Mouse (Mus musculus): ENCODE results near the gene Zbed4. TPM values are rescaled to one million over a fixed set of nuclear protein-coding genes. Genes with fewer than 3 reads are reported as not detected.
"Not testable (repeated sequence)": the region's sequence is repeated elsewhere in the genome, so short reads cannot be mapped to it uniquely, and the experiment has no call there.

The Zbed4 gene
- total RNA-seq, 2 experiments from 2014 or later: 14.2 to 14.8 TPM

DNA sequence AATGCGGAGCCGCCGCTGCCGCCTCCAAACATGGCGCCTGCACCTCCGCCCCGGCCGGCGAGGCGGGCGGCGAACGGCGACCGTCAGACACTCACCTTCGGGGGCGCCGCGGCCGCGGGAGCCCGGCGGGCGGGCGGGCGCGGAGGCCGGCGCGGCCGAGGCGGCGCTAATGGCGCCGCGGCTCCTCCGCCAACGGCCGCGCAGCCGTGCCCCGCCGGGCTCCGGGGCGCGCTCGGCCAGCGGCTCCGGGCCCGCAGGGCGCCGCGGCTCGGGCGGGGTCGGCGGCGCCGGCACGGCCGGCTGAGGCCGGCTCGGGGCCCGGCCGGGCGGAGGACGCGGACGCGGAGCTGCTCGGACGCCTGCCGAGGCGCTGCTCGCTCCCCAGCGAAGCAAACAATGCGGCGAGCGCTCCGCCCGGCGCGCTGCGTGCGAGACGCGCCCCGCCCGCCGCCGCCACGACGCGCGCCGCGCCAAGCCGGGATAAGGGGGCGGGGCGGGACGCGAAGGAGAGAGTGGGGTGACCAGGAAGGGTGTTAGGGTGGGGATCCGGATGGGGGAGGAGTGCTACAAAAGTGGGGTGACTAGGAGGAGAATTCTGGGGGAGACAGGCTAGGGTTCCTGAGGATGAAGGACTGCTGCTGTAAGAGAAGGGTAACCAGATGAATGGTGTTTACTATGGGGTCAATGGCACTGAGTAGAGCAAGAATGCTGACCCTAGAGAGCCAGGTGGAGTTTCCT lies 17.5 kb upstream of the Zbed4 start, which contains the start of gene Brd1:
TSS of gene Brd1 (minus strand) at position 400 of the 738 bp plus-strand sequence.
- DNase-seq (ENCODE audit: low spot score in 2 of 2): peak; percentile 81 to 84

DNA sequence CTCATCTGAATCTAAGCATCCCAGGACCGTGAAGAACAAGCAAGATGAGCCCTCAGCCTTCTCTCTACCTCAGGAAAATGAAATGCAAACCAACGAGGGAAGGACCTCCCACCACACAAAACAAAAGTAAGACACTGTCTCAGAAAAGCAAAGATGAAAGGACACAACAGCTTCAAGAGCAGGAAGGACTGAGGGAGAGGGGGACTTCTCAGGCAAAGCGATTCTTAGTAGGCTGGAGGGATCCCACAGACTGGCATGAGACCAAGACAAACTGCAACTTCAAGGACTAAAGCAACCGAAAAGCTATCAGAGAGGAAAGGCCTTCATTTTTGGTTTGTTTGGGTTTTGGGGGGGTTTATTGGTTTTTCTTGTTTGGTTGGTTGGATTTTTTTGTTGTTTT lies 15.3 kb upstream of the Zbed4 start:
- no peak for DNase-seq (ENCODE audit: low spot score in 2 of 2)

DNA sequence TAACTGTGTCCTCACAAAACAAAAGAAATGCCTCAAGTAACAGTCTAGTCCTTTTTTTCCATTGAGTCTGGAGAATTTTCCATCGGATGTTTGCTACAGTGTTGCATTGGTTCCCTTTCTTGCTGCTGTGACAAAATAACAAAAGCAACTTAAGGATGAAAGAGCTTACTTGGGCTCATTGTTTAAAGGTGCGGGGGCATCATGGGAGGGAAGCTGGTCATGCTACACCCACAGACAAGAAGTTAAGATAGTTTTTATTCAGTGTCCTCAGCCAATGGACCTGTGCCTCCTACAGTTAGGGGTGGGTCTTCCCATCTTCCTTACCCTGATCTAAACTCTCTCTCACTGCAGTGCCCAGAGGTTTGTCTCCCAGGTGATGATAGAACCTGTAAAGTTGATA lies 13.0 kb upstream of the Zbed4 start:
- no peak for DNase-seq (ENCODE audit: low spot score in 2 of 2)

DNA sequence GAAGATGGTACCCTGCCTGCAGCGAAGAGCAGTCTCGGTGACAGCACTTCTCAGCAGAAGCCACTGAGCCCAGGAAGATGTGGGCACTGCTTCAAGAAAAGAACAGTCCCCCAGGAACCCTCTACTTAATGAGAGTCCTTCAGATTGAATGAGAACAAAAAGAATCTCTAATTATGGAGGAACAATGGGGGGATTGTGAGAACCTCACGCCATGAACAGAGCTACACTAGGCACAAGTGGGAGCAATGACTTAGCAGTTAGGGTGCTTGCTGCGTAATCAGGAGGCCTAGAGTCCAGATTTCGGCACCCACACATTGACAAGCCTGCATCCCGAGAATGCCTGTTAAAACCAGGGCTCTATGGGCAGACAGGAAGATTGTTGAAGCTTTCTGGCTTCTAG lies 10.1 kb upstream of the Zbed4 start:
- no peak for DNase-seq (ENCODE audit: low spot score in 2 of 2)

DNA sequence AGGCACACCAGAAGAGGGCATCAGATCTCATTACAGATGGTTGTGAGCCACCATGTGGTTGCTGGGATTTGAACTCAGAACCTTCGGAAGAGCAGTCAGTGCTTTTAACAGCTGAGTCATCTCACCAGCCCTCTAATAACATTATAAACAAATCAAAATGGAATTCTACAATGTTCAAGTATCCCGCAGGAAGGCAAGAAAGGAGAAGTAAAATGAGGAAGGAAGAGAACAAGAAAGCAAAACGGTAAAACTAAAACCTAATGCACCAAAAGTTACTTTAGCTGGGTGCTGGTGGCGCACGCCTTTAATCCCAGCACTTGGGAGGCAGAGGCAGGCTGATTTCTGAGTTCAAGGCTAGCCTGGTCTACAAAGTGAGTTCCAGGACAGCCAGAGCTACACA lies 8.1 kb upstream of the Zbed4 start:
- not testable (repeated sequence) for DNase-seq (ENCODE audit: low spot score in 2 of 2)

DNA sequence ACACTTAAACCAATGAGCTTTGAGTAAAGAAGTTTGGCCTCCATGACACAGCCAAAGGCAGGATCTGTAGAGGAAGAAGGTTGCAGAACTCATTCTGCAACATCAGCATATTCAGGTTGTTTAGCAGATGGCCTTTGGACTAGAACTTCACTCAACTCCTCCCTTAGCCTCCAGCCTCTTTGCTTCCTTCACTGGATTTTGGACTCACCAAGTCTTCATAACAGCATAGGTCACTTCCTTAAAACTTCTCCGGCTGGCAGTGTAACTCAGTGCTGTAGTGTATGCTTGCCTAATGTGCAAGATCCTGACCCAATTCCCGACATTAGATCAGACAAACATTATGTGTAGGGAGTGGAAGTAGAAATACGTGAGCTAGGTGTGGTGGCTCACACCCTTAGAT lies 6.1 kb upstream of the Zbed4 start:
- DNase-seq (ENCODE audit: low spot score in 2 of 2): no peak

DNA sequence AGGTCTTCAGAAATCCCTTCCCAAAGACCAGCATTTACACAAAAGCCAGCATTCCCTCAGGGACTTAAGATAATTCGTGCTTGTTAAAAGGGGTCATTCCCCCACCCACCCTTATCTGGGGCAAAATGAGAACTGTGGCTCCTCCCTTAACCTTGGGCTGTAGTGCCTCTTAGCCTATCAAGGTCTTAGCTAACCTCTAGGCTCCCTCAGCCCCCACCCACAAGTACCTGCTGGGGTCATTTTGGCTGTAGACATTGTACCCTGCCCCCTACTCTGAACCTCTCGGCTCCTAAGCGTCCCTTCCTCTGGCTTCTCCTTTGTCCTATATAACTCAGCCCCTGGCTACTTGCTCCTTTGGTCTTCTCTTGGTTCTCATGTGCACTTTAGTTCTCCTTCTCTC lies 5.5 kb upstream of the Zbed4 start:
- no peak for DNase-seq (ENCODE audit: low spot score in 2 of 2)

DNA sequence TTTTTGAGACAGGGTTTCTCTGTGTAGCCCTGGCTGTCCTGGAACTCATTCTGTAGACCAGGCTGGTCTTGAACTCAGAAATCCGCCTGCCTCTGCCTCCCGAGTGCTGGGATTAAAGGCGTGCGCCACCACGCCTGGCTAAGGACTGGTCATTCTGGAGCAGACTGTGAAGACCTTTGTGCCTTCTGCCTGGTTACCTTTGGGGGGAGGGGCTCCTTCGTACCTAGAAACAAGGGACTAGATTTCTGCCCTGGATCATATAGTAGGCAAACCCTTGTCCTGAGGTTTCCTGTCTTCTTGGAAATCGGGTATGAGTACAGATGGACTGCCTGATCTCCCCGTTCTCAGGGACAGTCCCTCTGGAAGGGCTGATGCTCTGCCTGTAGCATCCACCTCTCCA lies 1.8 kb upstream of the Zbed4 start:
- DNase-seq (ENCODE audit: low spot score in 2 of 2): not testable (repeated sequence)

DNA sequence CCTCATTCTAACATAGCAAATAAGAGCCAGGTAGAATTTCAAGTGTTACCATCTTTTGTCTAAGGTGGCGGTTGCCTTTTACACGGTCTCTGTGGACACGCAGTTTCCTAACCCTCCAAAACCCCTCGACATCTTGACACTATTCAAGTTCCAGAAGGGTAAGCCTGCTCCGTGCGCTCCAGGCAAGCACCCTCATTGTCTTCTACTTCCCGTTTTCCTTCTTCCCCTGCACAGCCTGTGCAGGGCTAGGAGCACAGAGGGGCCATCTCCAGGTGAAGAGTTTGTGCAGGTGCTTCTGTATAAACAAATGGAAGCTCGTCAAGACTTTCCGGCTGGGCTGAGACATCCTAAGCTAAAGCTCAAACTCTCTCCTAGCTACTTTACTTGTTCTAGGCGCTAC lies 1.4 kb upstream of the Zbed4 start:
- DNase-seq (ENCODE audit: low spot score in 2 of 2): no peak

DNA sequence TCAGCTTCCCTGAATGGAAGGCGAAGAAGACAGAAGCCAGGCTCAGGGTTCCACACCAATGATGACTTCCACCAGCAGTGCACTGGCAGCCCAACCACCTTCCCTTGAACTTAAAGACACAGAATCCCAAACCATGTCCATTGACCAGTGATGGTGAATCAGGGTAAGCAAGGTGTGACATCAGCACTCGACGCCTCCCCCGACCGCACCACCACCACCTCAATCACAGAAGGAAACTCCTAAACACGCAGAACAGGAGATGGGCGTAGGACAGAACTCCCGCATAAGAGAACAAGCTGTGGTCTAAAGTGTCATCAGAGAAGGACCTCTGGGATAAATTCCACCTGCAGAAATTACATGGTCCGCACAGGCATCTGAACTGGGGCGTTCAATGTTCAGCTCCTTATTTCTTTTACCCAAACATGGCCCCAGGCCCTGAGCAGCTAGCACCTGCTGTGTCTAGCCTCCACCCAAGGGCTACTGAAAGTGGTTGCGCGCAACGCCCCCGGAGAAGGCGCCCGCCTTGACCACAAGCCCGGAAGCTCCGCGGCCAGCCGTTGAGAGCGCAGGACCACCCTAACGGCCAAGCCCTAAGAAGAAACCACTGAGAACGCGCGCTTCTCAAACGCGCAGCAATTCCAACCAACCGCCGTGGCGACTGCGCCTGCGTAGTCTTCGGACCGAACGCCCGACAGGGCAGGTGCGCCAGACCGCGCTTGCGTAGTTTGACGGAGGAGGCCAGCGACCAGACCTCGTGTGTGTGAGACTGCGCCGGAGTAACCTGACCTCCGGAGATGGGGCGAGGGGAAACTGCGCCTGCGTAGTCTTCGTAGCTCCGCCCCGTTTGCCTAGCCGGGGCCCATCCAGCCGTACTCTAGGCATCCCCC lies 540 bp upstream of the Zbed4 start:
- DNase-seq (ENCODE audit: low spot score in 2 of 2): peak; percentile 92 to 98

DNA sequence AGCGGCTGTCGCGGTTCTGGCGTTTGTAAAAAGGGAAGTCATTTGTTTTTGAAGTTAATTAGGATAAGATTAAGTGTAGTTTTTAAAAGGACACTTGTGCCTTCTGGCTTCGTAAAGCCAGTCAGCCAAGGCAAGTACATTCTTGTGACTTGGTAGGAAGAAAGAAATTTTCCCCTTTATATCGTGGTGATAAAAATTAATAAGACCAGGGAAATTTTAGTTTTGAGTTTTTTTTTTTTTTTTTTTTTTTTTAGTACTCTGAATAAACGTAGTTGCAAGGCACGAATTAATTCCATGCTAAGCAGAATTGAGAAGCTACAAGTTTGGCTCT lies 908 bp downstream of the Zbed4 start:
- DNase-seq (ENCODE audit: low spot score in 2 of 2): no peak

DNA sequence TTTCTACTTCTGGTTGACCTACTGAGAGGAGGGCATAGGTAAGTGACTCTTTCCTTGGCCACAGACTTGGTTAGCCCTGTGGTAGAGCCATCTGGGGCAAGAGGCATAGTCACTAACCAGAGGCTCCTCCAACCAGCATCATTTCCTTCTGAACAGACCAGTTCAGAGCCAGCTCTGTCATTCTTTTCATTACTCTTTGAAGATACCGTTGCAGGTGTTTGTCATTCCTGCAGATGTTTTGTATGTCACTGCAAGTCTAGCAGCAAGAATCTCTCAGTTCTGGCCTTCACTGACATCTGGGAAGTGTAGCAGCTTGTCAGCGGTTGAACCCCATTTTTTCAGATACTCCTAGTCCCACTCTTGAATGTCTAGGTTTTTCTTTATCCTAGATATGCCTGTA lies 3.4 kb downstream of the Zbed4 start:
- DNase-seq (ENCODE audit: low spot score in 2 of 2): no peak

DNA sequence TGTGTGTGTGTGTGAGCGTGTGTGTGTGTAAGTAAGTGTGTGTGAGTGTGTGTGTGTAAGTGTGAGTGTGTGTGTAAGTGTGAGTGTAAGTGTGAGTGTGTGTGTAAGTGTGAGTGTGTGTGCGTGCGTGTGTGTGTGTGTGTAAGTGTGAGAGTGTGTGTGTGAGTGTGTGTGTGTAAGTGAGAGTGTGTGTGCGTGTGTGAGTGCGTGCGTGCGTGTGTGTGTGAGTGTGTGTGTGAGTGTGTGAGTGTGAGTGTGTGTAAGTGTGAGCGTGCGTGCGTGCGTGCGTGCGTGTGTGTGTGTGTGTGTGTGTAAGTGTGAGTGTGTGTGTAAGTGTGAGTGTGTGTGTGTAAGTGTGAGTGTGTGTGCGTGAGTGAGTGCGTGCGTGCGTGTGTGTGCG lies 4.3 kb downstream of the Zbed4 start:
- DNase-seq (ENCODE audit: low spot score in 2 of 2): no peak

DNA sequence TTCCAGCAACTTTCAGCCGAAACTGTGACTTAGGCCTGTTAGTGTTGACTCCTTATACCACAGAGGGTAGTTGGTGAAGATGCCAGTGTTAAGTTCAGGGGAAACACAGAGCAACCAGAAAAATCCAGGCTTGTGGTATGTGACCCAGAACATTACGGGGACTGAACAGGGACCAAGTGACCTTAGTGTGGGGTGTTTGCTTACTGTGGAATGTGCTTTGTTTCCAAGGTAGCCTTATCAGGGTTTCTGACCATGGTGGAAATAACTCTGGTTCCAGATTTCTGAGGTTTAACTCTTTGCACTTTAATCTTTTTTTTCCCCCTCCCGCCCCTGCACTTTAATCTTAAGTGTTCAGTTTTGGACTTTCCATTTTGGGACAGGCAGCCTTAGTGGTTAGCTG lies 6.6 kb downstream of the Zbed4 start:
- DNase-seq (ENCODE audit: low spot score in 2 of 2): no peak

DNA sequence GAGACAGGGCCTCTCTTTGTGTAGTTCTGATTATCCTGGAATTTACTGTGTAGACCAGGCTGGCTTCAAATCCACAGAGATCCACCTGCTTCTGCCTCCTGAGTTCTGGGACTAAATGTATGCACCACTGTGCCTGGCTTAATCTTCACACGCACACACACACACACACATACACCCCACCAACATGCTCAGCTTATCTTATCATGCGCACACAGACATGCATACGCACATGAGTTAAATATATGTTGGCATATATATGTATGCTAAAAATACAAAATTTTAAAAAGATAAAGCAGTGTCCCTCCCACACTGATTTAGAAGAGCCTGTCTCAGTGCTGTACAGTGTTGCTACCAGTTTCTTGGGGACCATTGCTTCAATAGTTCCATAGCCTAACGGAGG lies 10.1 kb downstream of the Zbed4 start:
- DNase-seq (ENCODE audit: low spot score in 2 of 2): no peak

DNA sequence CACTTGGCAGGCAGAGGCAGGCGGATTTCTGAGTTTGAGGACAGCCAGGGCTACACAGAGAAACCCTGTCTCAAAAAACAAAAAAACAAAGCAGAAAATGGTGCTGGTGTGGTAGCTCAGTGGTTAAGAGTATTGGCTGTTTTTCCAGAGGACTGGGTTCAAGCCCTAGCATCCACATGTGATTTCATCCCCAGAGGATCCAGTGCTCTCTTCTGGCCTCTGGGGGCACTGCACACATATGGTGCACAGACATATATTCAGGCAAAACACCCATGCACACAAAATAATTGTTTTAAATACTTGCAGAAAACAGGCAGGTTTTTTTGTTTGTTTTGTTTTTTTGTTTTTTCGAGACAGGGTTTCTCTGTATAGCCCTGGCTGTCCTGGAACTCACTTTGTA lies 14.7 kb downstream of the Zbed4 start:
- DNase-seq (ENCODE audit: low spot score in 2 of 2): not testable (repeated sequence)

DNA sequence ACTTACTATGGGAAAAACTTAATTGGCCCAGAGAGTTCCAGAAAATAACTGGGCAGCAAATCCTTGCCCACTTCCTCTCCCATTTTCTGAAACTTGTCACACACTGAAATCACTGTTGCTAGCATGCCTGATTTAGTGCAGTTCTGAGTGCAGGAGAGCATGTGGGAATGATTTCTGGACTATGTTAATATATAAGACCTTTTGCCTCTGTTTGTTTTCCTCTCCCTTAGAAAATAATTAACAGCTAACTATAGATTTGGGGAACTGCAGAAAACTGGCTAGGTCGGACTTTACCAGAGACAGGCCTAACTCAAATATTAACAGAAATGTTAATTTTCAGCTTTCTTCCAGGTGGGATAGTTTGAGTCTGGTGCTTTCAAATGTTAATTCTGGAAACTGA lies 17.1 kb downstream of the Zbed4 start:
- no peak for DNase-seq (ENCODE audit: low spot score in 2 of 2)

DNA sequence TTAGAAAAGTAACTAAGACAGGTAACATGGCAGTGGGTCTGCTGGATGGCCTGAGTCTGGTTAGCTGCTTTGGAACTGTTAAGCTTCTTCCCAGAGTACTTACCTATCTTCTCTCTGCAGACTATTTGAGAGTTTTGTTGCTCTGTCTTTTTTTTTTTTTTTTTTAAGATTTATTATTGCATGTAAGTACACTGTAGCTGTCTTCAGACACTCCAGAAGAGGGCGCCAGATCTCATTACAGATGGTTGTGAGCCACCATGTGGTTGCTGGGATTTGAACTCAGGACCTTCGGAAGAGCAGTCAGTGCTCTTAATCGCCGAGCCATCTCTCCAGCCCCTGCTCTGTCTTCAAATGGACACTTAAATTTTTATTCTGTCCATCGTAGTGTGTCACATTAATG lies 23.2 kb downstream of the Zbed4 start:
- not testable (repeated sequence) for DNase-seq (ENCODE audit: low spot score in 2 of 2)

DNA sequence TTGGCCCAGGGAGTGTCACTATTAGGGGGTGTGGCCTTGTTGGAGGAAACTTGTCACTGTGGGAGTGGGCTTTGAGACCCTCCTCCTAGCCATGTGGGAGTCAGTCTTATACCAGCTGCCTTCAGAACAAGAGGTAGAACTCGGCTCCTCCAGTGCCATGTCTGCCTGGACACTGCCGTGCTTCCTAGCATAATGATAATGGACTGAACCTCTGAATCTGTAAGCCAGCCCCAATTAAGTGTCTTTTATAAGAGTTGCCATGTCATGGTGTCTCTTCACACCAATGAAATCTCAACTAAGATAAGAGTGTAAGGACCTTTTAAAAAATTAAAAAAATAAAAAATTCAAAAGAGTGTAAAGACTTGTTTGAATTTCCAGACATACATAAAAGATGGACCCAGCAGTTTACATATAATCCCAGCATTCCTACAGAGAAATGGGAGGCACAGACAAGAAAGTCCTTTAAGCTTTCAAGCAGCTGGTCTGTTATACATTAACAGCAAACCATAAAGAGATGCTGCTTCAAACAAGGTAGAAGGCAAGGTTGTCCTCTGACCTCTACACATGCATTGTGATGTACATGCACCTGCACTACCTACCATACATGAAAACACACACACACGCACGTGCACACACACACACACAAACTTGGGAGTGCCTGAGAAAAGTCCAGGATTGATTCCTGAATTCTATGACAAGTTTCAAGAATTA lies 40.8 kb downstream of the Zbed4 start:
- no peak for DNase-seq (ENCODE audit: low spot score in 2 of 2)

DNA sequence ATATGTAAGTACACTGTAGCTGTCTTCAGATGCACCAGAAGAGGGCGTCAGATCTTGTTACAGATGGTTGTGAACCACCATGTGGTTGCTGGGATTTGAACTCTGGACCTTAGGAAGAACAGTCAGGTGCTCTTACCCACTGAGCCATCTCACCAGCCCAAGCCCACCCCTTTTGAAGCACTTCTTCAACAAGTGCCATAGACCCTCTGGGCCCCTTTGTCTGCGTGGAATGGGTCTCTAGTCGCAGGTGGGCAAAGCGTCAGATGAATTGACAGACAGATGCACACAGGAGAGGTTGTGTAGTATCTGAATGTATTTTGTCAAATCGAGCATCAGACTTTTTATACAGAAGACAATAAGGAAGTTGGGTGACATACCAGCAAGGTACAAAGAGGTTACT lies 43.3 kb downstream of the Zbed4 start:
- not testable (repeated sequence) for DNase-seq (ENCODE audit: low spot score in 2 of 2)

DNA sequence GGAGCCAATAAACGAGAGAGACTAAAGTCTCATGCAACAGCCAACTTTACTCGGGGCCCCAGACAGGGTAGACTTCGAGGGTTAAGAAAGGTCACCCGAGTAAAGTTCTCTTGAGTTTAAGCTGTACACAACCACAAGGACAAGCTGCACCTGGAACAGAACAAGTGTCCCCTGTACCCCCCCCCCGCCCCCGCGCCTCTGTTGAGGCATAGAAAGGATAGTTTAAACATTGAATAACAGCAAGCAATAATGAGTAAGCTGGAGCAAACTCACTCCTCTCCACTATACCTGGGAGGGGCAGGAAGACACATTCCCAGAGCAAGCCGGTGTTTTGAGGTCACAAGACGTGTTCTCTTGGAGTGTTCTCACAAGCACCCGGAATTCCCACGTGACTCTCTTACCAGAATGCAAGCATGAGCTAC lies 48.5 kb downstream of the Zbed4 start:
- DNase-seq (ENCODE audit: low spot score in 2 of 2): no peak

DNA sequence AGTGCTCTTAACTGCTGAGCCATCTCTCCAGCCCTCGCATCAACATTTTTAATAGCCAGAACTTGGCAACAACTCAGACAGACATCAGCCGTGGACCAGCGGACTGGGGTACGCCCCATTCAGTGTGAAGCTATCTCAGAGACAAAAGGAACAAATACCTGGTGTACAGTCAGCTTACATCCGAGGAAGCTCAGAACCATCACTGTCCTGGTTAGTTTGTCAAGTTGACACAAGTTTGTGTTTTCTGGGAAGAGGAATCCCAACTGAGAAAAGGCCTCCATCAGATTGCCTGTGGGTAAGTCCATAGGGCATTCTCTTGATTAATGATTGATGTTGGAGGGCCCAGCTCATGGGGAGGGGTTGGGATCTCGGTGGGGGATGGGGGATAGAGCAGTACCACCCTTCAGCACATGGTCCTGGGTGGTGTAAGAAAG lies 49.5 kb downstream of the Zbed4 start:
- DNase-seq (ENCODE audit: low spot score in 2 of 2): no peak

All from gastrocnemius, postnatal 4 days (tissue).